Mouse (Mus musculus) naive thymus-derived CD4-positive, alpha-beta T cell, adult 2 months (primary cell): ENCODE measurements around the gene Ddx55.
"Not testable (repeated sequence)": the region's sequence is repeated elsewhere in the genome, so short reads cannot be mapped to it uniquely, and the experiment has no call there.

Experiments used
- DNase-seq: peaks from one replicate; pipeline ENCODE4 v3.0.0-alpha.2; 2011; ENCODE audit warnings: low read depth

Gene Ddx55

DNA sequence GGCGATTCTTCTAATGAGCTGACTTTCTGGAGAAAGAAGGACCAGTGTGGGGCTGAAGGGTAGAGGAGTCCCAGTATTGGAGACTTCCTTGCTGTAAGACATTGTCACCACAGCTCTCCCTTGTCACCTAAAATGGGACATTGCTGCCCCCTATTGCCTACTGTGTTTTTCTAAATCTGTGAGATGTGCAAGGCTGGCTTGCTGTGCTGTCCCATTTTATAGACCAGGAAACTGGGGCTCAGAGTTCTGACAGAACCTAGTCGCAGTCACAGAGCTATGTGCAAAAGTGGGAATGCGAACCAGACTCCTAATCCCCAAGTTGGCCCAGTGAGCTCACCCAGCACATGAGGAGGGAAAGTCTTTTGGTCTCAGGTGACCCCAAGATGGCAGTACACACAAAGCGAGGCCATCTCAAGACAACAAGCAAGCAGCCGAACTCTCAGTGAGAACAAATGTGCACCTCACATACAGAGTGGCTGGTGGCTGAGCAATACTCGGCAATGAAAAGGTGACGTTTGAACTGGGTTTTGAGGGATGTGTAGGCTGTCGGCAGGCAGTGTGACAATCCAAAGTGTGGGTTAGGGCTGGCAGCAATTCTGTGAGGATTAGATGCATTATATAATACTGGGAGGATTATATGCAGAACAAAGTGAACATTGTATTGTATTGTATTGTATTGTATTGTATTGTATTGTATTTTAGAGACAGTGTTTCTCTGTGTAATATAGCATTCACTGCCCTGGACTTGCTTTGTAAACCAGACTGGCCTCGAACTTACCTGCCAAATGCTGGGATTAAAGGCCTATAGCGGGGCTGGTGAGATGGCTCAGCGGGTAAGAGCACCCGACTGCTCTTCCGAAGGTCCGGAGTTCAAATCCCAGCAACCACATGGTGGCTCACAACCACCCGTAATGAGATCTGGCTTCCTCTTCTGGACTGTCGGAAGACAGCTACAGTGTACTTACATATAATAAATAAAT is 13.6 kb upstream of the Ddx55 start:
- peak; percentile 89 for DNase-seq

DNA sequence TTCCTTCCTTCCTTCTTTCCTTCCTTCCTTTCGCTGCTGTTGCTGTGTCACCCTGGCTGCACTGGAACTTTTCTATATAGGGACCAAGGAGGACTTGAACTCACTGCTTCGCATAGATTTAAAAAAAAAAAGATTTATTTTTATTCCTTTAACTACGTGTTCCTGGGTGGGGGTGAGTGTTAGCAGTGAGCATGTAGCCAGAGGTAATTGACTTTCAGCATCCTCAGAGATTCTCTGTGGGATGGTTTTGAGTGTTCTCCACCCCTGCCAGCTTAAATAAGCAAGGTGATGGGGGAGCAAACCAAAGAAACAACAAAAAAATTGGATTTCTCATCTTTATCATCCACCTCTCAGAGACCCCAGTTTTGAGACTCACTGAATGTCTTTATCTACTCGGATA is 12.8 kb upstream of the Ddx55 start:
- no peak for DNase-seq

DNA sequence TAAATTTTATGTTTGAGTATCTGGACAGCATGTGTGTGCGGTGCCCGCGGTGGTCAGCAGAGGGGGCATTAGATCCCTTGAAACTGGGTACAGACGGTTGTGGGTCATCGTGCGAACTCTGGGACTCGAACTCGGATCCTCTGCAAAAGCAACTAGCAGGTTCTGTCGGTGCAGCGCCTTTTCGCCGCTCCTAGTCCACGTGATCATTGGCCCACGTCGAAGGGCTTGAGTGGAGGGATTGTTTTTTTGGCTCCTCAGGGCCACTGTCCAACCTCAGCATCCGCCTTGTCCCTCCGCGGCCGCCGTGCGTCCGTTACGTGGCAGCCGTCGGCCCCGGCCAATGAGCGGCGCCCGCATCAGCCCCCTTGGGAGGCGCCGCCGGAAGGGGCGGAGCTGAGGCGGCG is 12.3 kb upstream of the Ddx55 start, which contains the start of gene Tmed2:
Gene Tmed2, plus strand, starts transcription at position 313 of the 404 bp plus-strand sequence.
- peak; percentile 94 for DNase-seq

DNA sequence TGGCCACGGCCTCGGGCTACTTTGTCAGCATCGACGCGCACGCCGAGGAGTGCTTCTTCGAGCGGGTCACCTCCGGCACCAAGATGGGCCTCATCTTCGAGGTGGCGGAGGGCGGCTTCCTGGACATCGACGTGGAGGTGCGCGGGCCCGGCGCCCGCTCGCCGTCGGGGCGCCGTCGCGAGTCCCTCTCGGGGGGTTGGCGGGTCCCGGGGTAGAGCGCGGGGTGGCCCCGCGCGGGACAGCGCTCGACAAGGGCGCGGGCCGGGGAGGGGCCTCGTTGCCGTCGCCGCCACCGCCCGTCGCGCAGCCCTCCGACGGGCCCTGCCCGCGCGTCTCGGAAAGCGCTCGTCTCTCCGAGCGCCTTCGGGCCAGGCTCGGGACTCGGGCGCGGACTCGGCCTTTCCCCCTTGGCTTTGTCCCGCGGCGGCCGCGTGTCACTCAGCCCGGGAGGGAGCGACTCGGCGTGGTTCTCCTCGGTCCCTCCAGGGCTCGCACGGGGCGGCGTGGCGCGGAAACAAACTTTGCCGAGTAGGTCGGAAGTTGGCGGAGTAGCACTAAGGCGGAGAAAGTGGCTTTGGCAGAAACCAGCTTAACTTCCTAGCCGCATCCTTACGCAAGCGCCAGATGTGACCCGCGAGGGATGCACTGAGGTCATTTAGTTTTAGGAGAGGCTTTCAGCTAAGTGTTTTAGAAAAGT is 11.6 kb upstream of the Ddx55 start:
- DNase-seq, result peak; percentile 74

- DNase-seq, result no peak
Observed at GRCm38 (mm10) chr5:124541602-124541973, 11.1 kb upstream of the Ddx55 start.

DNA sequence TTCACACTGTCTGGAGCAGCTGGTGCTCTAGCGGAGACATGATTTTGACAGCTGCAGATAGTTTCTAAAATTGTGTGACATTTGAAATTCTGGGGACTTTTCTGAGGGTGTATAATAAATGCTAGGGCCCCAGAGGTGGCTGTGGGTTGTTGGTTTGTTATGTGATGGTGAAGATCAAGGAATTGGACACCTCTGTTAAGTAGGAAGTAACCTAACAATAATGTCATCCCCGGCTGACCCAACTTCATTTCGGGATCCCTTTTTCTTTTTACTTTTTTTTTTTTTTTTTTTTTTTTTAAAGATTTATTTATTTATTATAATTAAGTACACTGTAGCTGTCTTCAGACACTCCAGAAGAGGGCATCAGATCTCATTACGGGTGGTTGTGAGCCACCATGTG is 1.9 kb upstream of the Ddx55 start:
- DNase-seq, result not testable (repeated sequence)

DNA sequence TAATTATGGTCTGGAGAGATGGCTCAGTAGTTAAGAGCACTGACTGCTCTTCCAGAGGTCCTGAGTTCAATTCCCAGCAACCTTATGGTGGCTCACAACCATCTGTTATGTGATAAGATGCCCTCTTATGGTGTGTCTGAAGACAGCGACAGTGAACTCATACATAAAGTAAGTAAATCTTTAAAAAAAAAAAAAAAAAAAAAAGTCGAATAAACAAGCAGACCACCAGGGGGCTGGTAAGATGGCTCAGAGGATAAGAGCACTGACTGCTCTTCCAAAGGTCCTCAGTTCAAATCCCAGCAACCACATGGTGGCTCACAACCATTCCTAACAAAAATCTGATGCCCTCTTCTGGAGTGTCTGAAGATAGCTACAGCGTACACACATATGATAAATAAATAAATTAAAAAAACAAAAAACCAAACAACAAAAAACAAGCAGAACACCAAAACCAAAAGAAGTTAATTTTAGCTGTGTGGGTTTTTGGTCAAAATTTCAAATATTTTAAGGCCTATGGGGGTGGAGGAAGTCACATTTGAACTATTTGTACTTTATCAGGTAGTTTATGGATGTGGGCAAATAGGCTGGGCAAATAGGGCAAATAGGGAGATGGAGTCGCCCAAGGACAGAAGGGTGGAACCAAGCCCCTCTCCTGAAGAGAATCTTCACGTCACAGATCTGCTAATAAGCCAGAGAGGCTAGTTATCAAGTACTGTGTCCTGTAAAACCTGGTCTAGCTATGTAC is 1.1 kb upstream of the Ddx55 start:
- peak; percentile 43 for DNase-seq

DNA sequence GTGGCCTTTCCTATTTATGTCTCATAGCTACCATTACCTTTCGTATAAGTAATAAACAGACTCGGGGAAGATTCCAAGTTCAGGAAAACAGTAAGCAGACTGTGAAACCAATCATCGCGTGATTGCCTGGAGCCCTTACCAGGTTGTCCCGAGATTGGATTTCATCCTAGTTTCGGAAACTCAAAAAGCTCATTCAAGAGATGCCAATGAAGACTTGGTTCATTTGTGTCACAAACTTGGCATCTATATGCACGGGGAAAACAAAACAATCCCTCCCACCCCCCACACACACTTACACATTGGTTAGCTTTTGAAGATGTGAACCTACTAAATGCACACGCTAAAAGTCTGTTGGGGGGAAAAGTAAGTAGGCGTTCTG is 581 bp upstream of the Ddx55 start:
- no peak for DNase-seq

DNA sequence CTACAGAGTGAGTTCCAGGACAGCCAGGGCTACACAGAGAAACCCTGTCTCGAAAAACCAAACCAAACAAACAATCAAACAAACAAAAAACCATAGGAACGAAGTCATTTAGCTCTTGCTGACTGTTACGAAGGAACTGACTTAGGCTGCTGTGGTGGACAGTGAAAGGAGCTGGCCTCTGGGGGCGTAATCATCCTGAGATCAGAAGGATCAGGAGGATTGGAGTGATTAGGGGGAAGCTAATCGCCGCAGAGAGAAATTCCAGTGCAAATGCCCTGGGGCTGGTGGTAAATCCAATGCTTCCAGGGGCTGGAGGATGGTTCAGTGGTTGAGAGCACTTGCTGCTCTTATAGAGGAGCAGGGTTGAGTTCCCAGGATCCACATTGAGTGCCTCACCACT is 943 bp downstream of the Ddx55 start:
- no peak for DNase-seq

DNA sequence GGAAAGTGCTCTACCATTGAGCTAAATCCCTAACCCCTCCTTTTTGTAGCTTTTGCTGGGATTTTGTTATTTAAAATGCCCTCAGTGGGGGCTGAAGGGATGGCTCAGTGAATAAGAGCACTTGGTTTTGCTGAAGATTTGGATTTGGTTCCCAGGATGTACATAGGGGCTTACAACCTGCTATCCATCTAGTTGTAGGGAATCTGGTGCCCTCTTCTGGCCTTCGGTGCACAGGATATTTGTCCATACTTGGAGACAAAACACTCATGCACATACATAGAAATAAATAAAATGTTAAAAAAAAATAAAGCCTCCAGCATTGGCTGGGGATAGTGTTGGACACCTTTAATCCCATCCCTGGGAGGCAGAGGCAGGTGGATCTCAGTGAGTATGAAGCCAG is 2.5 kb downstream of the Ddx55 start:
- DNase-seq, result no peak

DNA sequence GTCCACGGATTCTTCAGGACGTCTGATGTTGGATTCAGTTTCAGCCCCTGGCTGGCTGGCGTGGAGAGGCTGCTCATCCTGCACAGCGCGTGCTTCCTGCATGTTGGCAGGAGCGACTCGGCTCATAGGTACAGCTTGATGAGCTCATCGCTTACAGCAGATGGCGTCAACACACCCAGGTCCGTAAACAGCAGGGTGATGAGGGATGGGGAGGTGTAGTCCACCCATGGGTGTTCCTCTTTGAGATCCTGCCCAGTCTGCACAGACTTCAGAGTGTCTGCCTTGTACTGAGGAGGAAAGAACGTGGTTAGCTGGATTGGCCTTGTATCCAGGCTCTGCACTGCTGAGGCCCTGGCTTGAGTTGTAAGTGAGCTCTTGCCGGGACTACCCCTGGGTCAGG is 18.4 kb downstream of the Ddx55 start:
- DNase-seq, result no peak

- DNase-seq, result no peak
Observed at GRCm38 (mm10) chr5:124575467-124575866, 22.8 kb downstream of the Ddx55 start.

DNA sequence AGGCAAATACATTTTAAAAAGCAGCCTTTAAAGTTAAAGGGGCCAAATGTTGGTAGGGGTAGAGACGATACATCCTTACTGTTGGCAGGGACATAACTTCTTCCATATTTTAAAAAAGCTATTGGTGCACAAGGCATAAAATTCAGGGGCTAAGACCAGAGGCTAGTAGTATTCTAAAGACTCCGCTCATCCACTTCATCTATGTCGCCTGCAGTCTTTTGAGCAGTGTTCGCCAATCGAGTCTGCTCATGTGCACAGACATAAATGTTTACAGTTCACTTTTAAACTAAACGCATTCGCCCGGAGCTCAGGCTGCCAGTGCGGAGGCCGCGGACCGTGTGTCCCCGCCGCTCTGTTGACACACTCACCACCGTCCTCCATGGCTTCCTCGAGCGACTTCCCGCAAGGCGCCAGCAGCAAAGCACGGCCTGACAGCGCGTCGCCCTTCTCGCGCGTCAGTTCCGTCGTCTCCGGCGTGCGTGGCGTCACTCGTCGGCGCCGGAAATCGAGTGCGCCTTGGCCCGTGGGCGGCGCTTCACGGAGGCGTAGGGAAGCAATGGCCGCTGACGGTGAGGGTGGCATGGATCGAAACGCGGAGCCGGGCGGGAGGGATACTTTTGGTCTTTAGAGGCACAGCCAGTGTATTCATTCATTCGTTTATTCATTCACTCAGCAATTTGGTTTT is 26.1 kb downstream of the Ddx55 start, which contains the start of the genes Eif2b1 and Gtf2h3:
Gene Eif2b1, minus strand, starts transcription at position 499 of the 685 bp plus-strand sequence.
Gene Gtf2h3, plus strand, starts transcription at position 508 of the 685 bp plus-strand sequence.
- peak; percentile 95 for DNase-seq

DNA sequence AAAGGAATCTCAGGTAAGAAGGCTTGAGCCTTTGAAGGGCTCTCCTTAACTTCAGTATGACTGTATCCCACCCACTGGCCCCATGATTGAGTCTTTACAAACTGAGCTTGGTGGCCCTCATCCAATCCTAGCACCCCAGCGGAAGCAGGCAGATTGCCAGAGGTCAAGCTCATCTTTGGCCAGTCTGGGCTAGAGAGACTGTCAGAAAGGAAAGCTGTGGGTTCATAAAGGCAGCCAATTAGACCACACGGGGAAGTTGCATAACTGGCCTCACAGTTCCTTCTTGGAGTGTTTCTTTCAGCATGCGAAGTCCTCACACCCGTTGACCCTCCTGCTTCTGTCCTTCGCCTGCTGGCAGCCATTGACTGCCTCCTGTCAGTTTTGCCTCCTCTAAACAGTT is 29.9 kb downstream of the Ddx55 start:
- DNase-seq, result no peak

- DNase-seq, result no peak
Observed at GRCm38 (mm10) chr5:124592768-124593167, 40.1 kb downstream of the Ddx55 start.

DNA sequence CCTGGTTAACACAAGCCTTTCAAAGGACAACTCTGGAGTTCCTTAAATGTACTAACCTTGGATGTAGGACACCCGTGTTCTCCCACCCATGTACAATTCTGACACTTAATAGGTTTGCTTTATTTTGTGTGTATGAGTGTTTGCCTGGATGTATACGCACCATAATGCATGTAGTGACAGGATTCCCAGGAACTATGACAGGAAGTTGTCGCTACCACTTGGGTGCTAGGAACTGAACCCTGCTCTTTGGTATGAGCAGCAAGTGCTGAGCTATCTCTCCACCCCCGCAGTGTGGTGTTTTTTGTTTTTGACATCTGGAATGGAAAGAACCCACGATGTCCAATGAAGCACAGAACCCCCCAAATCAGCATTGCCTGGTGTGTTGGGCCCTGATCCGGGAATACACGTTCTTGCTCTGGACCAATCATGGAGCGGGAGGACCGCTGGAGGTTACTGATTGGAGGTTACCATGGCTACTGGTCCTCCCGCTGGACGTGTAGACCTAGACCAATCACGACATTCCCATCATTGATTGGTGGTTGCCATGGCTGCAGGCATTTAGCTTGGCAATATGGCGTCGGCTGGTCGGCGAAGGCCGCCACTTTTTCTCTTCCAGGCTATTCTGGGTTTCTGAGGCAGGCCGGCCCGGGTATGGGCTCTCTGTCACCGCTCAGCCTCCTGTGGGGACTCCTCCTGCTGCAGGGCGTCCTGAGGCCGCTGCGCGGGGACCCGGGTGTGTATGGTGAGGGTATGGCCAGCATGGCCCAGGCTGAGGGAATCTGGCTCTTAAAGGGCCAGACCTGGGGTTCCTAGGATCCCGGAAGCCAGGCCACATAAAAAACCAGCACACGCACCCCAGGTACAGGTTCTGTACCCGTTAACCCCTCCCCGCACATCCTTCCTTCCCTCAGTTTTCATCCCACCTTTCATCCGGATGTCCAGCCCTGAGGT is 45.8 kb downstream of the Ddx55 start:
- DNase-seq, result peak; percentile 67

DNA sequence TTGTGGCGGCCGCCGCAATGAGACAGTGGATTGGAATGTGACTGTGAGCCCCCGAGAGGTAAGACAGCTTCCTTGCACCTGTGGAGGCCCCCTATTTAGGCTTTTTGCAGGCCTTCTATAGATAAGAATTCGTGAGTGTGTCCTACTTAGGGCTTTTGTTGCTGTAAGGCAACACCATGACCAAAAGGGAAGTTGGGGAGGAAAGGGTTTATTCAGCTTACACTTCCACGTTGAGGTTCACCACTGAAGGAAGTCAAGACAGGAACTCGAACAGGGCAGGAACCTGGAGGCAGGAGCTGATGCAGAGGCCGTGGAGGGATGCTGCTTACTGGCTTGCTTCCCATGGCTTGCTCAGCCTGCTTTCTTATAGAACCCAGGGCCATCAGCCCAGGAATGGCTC is 47.1 kb downstream of the Ddx55 start:
- not testable (repeated sequence) for DNase-seq

DNA sequence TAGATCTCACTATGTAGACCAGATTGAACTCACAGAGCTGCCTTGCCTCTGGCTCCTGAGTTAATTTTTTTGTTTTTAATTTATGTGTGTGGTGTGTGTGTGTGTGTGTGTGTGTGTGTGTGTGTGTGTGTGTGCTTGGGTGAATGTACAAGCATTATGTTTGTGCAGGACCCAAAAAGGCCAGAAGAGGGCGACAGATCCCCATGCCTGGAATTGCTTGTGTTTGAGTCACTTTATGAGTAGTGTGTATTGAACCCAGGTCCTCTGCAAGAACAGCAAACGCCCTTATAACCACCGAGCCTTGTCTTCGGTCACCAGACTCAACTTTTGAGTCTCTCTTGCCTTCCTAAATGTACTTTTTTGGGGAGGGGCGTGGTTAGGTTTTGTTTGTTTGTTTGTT is 49.7 kb downstream of the Ddx55 start:
- peak; percentile 76 for DNase-seq

- DNase-seq, result no peak
Observed at GRCm38 (mm10) chr5:124604296-124604695, 51.6 kb downstream of the Ddx55 start.

- no peak for DNase-seq
Observed at GRCm38 (mm10) chr5:124605041-124605622, 52.5 kb downstream of the Ddx55 start.
